In the genomic region with DNA sequence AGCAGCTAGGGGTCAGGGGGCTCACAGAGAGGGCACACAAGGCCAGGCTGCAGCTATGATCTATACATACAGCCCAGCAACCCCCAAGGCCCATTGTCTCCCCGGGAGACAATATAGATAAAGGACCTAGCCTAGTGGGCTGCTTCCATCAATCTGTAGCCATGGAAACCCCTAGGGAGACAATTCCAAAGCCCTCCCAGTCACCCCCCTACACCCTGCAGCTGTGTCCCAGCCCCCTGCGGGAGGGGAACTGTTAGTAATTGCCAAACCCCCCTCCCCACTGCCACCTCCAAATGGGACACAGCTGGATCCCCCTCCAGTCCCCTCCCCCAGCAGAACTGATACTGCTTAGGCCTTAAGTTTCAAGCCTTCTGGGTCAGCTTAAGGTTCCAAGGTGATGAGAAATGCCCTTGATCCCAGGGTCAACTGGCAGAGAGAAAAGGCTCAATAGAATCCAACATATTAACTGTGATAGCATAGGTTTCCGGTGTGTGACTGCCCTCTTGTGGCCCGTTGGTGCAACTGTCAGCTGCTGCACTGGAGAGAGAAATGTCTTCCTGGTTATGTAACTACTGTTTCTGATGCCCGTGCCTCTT, we compare ENCODE assay signal across 8 mouse cellular contexts. TPM values are rescaled to one million over a fixed set of nuclear protein-coding genes. Genes with fewer than 3 reads are reported as not detected.
DNase-seq lines count a peak whose midpoint lies in the region; ATAC-seq and TF ChIP-seq lines count a peak whose summit lies in the region.

No protein-coding gene starts in this region.

- H3K4me1 ChIP-seq in cortical plate, adult 2 months (ENCODE audit: control insufficient read depth, insufficient read depth, low read length) = no peaks in the 10 kb centered on the region
- peaks cover 7% of the 10 kb centered on the region; the same call in 1 of the 2 replicates for H3K4me1 ChIP-seq in intestine, embryonic 15.5 days (replicated peaks)

- no peaks in the 10 kb centered on the region for H3K9me3 ChIP-seq in intestine, embryonic 15.5 days

- intact Hi-C loops in left cerebral cortex, postnatal 25 days (cut with DNase I) = loop anchor here (1.0 kb wide), 1 partner anchor 90 kb away; no protein-coding TSS in a partner anchor

- H3K27me3 ChIP-seq in intestine, embryonic 15.5 days (replicated peaks) = no peaks in the 10 kb centered on the region

- no peak overlapping the region for H3K4me2 ChIP-seq in intestine, embryonic 15.5 days (replicated peaks)

- 11% methylated on average over 5 of the region's 5 CpGs for WGBS in intestine, embryonic 15.5 days

- H3K4me3 ChIP-seq in cortical plate, adult 2 months (ENCODE audit: insufficient read depth, low read length) = no peak overlapping the region
- no peak overlapping the region for H3K4me3 ChIP-seq in intestine, embryonic 15.5 days (replicated peaks)

- no peak overlapping the region for H3K9ac ChIP-seq in intestine, embryonic 15.5 days

- no peaks in the 10 kb centered on the region for H3K36me3 ChIP-seq in intestine, embryonic 15.5 days

- no peak overlapping the region for H3K27ac ChIP-seq in cortical plate, adult 2 months (ENCODE audit: insufficient read depth, low read length)
- H3K27ac ChIP-seq in intestine, embryonic 15.5 days = no peak overlapping the region

- DNase-seq in ovary, adult 18-20 months (ENCODE audit: low spot score) = peak; percentile 45
- DNase-seq in ovary, postnatal 14 days (ENCODE audit: low spot score) = no peak
- peak; percentile 73 for DNase-seq in gastrocnemius, postnatal 10 days
- peak; percentile 77 to 83 for DNase-seq in left cerebral cortex, postnatal 25 days (ENCODE audit: low spot score in 2 of 2)
- DNase-seq in right cerebral cortex, postnatal 4 days = peak; percentile 70

- ATAC-seq in intestine, embryonic 15.5 days = peak; percentile 48
- ATAC-seq in megakaryocyte-erythroid progenitor cell, adult 5-6 weeks (replicated peaks; ENCODE audit: low FRiP score, low TSS enrichment, poor library complexity, severe bottlenecking) = peak; percentile 85

- TF ChIP-seq CTCF in cortical plate, adult 2 months (IDR thresholded peaks at IDR 0.05; ENCODE audit: extremely low read depth, insufficient read depth, low read length) = peak; percentile 100

- no peak for TF ChIP-seq POLR2A in cortical plate, adult 2 months (IDR thresholded peaks at IDR 0.05; ENCODE audit: extremely low read depth, insufficient read depth, low read length)

RNA-seq across cellular contexts. Expression of gene E2f2, which starts 12.3 kb away (rescaled TPM):
- polyA plus RNA-seq in cortical plate, adult 2 months (2012; rRNA removed) = 0.67 and 0.78 TPM in 2 replicates
- total RNA-seq in gastrocnemius, postnatal 10 days (2021) = 10 to 100 TPM in 1 of 2 experiments, 1 to 10 TPM in 1; 6.9 to 11.0 TPM
- 8.1 and 9.8 TPM in 2 replicates for polyA plus RNA-seq in intestine, embryonic 15.5 days (2015; fragmentation: Nextera tagmentation; extraction: Ambion mirVana)
- 1 to 10 TPM in 1 of 2 experiments, under 1 TPM in 1; 0.66 to 1.2 TPM for total RNA-seq in left cerebral cortex, postnatal 25 days (2021)
- total RNA-seq in megakaryocyte-erythroid progenitor cell, adult 5-6 weeks (2014; fragmentation: Nextera tagmentation) = 11.1 and 17.0 TPM in 2 replicates
- 4.5 and 10.2 TPM in 2 replicates for total RNA-seq in megakaryocyte-erythroid progenitor cell, adult 5-6 weeks (2017)

RNA-seq across cellular contexts. Expression of gene Id3, which starts 16.6 kb away (rescaled TPM):
- polyA plus RNA-seq in cortical plate, adult 2 months (2012; rRNA removed) = 75.7 and 82.9 TPM in 2 replicates
- 10 to 100 TPM; 33.3 to 48.8 TPM for total RNA-seq in gastrocnemius, postnatal 10 days (2021)
- polyA plus RNA-seq in intestine, embryonic 15.5 days (2015; fragmentation: Nextera tagmentation; extraction: Ambion mirVana) = 269 and 285 TPM in 2 replicates
- total RNA-seq in left cerebral cortex, postnatal 25 days (2021) = 10 to 100 TPM; 37.5 to 39.2 TPM
- total RNA-seq in megakaryocyte-erythroid progenitor cell, adult 5-6 weeks (2014; fragmentation: Nextera tagmentation) = 1.5 and 7.8 TPM in 2 replicates
- 1.9 and 3.1 TPM in 2 replicates for total RNA-seq in megakaryocyte-erythroid progenitor cell, adult 5-6 weeks (2017)

RNA-seq across cellular contexts. Expression of gene Asap3, which starts 46.3 kb away (rescaled TPM):
- polyA plus RNA-seq in cortical plate, adult 2 months (2012; rRNA removed) = 2.9 and 3.2 TPM in 2 replicates
- 10 to 100 TPM in 1 of 2 experiments, 1 to 10 TPM in 1; 7.2 to 10.1 TPM for total RNA-seq in gastrocnemius, postnatal 10 days (2021)
- polyA plus RNA-seq in intestine, embryonic 15.5 days (2015; fragmentation: Nextera tagmentation; extraction: Ambion mirVana) = 4.6 and 5.4 TPM in 2 replicates
- 1 to 10 TPM; 3.1 to 3.2 TPM for total RNA-seq in left cerebral cortex, postnatal 25 days (2021)
- not detected in 2 replicates for total RNA-seq in megakaryocyte-erythroid progenitor cell, adult 5-6 weeks (2014; fragmentation: Nextera tagmentation)
- total RNA-seq in megakaryocyte-erythroid progenitor cell, adult 5-6 weeks (2017) = not detected in 2 replicates

Comparison
In these comparisons a context has a peak if more than half of its experiments do, and no peak if none do; other contexts are left out.
1. RNA of gene Asap3, which starts 46.3 kb away (total RNA-seq): 7.2 to 10.1 TPM in gastrocnemius, postnatal 10 days and 3.1 to 3.2 TPM in left cerebral cortex, postnatal 25 days; not detected in megakaryocyte-erythroid progenitor cell, adult 5-6 weeks; every median in the first group is over 4 times any median in the second.